Mouse (Mus musculus): ENCODE measurements at regions not wholly inside any gene's neighbourhood (a gene's known extent, or its start where the extent isn't known, plus 50 kb on each side); places are given as distances from the start of the nearest gene placed in this dataset.

GRCm38 (mm10) chrX:99360095-99360890 is 110.8 kb downstream of the Pja1 start:
- no peak for TF ChIP-seq CTCF (IDR thresholded peaks at IDR 0.05; ENCODE audit: control insufficient read depth, insufficient read depth, insufficient read length)
- TF ChIP-seq MAX (IDR thresholded peaks at IDR 0.05) = no peak
- no peak for TF ChIP-seq FOSL1 (IDR thresholded peaks at IDR 0.05; ENCODE audit: insufficient read depth, low read length, poor library complexity, severe bottlenecking)
- no peak for TF ChIP-seq MYOD1 (IDR thresholded peaks at IDR 0.05; ENCODE audit: control insufficient read depth, insufficient read length, low read depth)
- no peak for TF ChIP-seq USF1 (IDR thresholded peaks at IDR 0.05; ENCODE audit: low read depth)
